16 mouse cellular contexts compared by ENCODE assay signal in the genomic region with DNA sequence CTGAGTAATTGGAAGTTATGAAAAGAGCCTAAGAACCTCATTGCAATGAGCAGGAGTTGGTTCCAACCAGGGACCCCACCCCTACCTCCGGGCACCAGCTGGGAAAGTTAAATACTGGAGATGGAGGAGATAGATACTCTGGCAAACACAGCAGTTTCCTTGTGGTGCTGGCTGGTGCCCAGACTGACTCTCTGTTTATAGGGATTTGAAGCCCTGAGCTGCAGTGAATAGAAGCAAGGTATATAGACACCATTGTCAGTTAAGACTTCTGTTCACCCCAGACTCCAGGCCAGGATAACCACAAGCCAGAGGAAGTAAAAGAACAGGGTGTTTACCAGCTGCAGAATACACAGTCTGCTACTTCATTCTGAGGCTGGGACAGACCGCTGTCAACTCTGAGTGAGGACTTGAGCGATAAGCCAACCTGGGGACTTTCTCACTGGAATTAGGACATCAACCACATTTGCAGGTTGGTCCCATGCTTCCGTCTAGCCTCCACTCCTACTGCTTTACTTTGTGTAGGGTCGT.
DNase-seq lines count a peak whose midpoint lies in the region; ATAC-seq lines count a peak whose summit lies in the region.
"Had no signal": no experiment of that assay in that cellular context is flagged by ENCODE, and none has a peak within 500 bp of the region (broad histone marks: within the 10 kb centered on the region; RNA-seq: fewer than 3 reads in every experiment).

No protein-coding gene starts in this region.

- 55% methylated on average over 5 of the region's 5 CpGs for WGBS in limb, embryonic 15.5 days
- 85% methylated on average over 5 of the region's 5 CpGs for WGBS in hindbrain, embryonic 14.5 days

- ATAC-seq in common myeloid progenitor, adult 5-6 weeks (replicated peaks; ENCODE audit: low read depth, poor library complexity, severe bottlenecking) = peak; percentile 90
- ATAC-seq in limb, embryonic 15.5 days (ENCODE audit: insufficient number of reproducible peaks, low FRiP score, low TSS enrichment, low read depth) = no peak
- ATAC-seq in monocyte, adult 5-6 weeks (replicated peaks; ENCODE audit: insufficient number of reproducible peaks, low FRiP score, low TSS enrichment, poor library complexity, severe bottlenecking) = peak; percentile 61
- ATAC-seq in hindbrain, embryonic 14.5 days (ENCODE audit: low FRiP score) = no peak
- ATAC-seq: midbrain, embryonic 13.5 days; Patski had no signal

- peak; percentile 30 to 39 for DNase-seq in spleen, postnatal 36 days (ENCODE audit: low spot score in 2 of 2)
- DNase-seq in spleen, postnatal 10 days (ENCODE audit: low spot score in 2 of 2) = no peak
- no peak for DNase-seq in frontal cortex, postnatal 14 days (ENCODE audit: low spot score in 2 of 2)
- no peak for DNase-seq in cerebellum, adult 9-10 months
- DNase-seq in hindbrain, embryonic 14.5 days (ENCODE audit: low spot score) = no peak
- DNase-seq: adrenal gland, adult 2 months; heart, adult 2 months; heart, postnatal 10 days; kidney, adult 18-20 months had no signal

- no peak overlapping the region for H3K4me3 ChIP-seq in limb, embryonic 15.5 days
- H3K4me3 ChIP-seq in hindbrain, embryonic 14.5 days (replicated peaks; ENCODE audit: low read length) = no peak overlapping the region
- H3K4me3 ChIP-seq: heart, adult 2 months; midbrain, embryonic 13.5 days; neural tube, embryonic 12.5 days had no signal

- no peaks in the 10 kb centered on the region for H3K9me3 ChIP-seq in limb, embryonic 15.5 days
- no peaks in the 10 kb centered on the region for H3K9me3 ChIP-seq in hindbrain, embryonic 14.5 days (ENCODE audit: control insufficient read depth, low read length)
- H3K9me3 ChIP-seq: midbrain, embryonic 13.5 days; neural tube, embryonic 12.5 days had no signal

- H3K27ac ChIP-seq in limb, embryonic 15.5 days = 0 out of 2 replicates have a peak overlapping the region, but pooled peaks have one; percentile 27
- no peak overlapping the region for H3K27ac ChIP-seq in hindbrain, embryonic 14.5 days
- H3K27ac ChIP-seq: heart, adult 2 months; midbrain, embryonic 13.5 days; neural tube, embryonic 12.5 days had no signal

- H3K4me1 ChIP-seq in limb, embryonic 15.5 days = peaks cover 47% of the 10 kb centered on the region
- 0 out of 2 replicates have a peak, but pooled peaks cover 4% of the 10 kb centered on the region for H3K4me1 ChIP-seq in hindbrain, embryonic 14.5 days (replicated peaks; ENCODE audit: control insufficient read depth, insufficient read depth, low read length)
- H3K4me1 ChIP-seq: neural tube, embryonic 12.5 days had no signal

- no peak overlapping the region for H3K4me2 ChIP-seq in limb, embryonic 15.5 days
- no peak overlapping the region for H3K4me2 ChIP-seq in hindbrain, embryonic 14.5 days (replicated peaks)
- H3K4me2 ChIP-seq: midbrain, embryonic 13.5 days; neural tube, embryonic 12.5 days had no signal

- H3K9ac ChIP-seq in limb, embryonic 15.5 days = no peak overlapping the region
- H3K9ac ChIP-seq in hindbrain, embryonic 14.5 days = no peak overlapping the region
- H3K9ac ChIP-seq: midbrain, embryonic 13.5 days; neural tube, embryonic 12.5 days had no signal

- no peaks in the 10 kb centered on the region for H3K27me3 ChIP-seq in limb, embryonic 15.5 days
- no peaks in the 10 kb centered on the region for H3K27me3 ChIP-seq in hindbrain, embryonic 14.5 days (ENCODE audit: control insufficient read depth, insufficient read depth, low read length)
- H3K27me3 ChIP-seq: CH12.LX; midbrain, embryonic 13.5 days; neural tube, embryonic 12.5 days; Patski had no signal

- H3K36me3 ChIP-seq in limb, embryonic 15.5 days = no peaks in the 10 kb centered on the region
- H3K36me3 ChIP-seq in hindbrain, embryonic 14.5 days (replicated peaks; ENCODE audit: control insufficient read depth, insufficient read depth) = no peaks in the 10 kb centered on the region
- H3K36me3 ChIP-seq: midbrain, embryonic 13.5 days; neural tube, embryonic 12.5 days had no signal

Comparison
In these comparisons a context has a peak if more than half of its experiments do, and no peak if none do; other contexts are left out.
1. DNase-seq: peak in spleen, postnatal 36 days (2 of 2); none in spleen, postnatal 10 days (0 of 2), frontal cortex, postnatal 14 days (0 of 2), cerebellum, adult 9-10 months (single experiment) and hindbrain, embryonic 14.5 days (single experiment).
2. ATAC-seq: peak in common myeloid progenitor, adult 5-6 weeks (single experiment) and monocyte, adult 5-6 weeks (single experiment); none in limb, embryonic 15.5 days (single experiment) and hindbrain, embryonic 14.5 days (single experiment).